Mouse (Mus musculus) frontal cortex, adult 2 months (tissue): ENCODE data around the gene Fam189a2. TPM values are rescaled to one million over a fixed set of nuclear protein-coding genes. Genes with fewer than 3 reads are reported as not detected.

ENCODE experiments used
- DNase-seq, 2 experiments: peaks; one replicate each; pipeline ENCODE4 v3.0.0; 2022; ENCODE audit warnings: low spot score in 1 of 2; ENCODE audit errors: extremely low spot score in 1 of 2
- polyA plus RNA-seq: library from polyadenylated mRNA; depleted of rRNA; stranded (reverse); fragments of >200 nt; gene quantifications from 2 replicates; pipeline ENCODE4 v1.2.3, GENCODE M21; 2012

Fam189a2 gene
- polyA plus RNA-seq, 1 experiment = 17.3 TPM

GRCm38 (mm10) chr19:24029616-24030510, 956 bp downstream of the Fam189a2 start:
- no peak for DNase-seq

- no peak for DNase-seq
Measured at GRCm38 (mm10) chr19:24025876-24026275, 4.9 kb downstream of the Fam189a2 start.

GRCm38 (mm10) chr19:24024667-24025066, 6.2 kb downstream of the Fam189a2 start:
- no peak for DNase-seq

GRCm38 (mm10) chr19:24024131-24024530, 6.7 kb downstream of the Fam189a2 start:
- no peak for DNase-seq

- DNase-seq = no peak
Measured at GRCm38 (mm10) chr19:24023351-24023750, 7.5 kb downstream of the Fam189a2 start.

GRCm38 (mm10) chr19:24022771-24023170, 8.0 kb downstream of the Fam189a2 start:
- no peak for DNase-seq

- no peak for DNase-seq
Measured at GRCm38 (mm10) chr19:24022301-24022700, 8.5 kb downstream of the Fam189a2 start.

GRCm38 (mm10) chr19:24020736-24021135, 10.1 kb downstream of the Fam189a2 start:
- no peak for DNase-seq

GRCm38 (mm10) chr19:24019609-24020008, 11.2 kb downstream of the Fam189a2 start:
- no peak for DNase-seq

- no peak for DNase-seq
Measured at GRCm38 (mm10) chr19:24018396-24018795, 12.4 kb downstream of the Fam189a2 start.

GRCm38 (mm10) chr19:24017892-24018291, 12.9 kb downstream of the Fam189a2 start:
- DNase-seq = no peak

GRCm38 (mm10) chr19:24017427-24017826, 13.4 kb downstream of the Fam189a2 start:
- DNase-seq = no peak

- DNase-seq = no peak
Measured at GRCm38 (mm10) chr19:24016706-24017386, 14.0 kb downstream of the Fam189a2 start.

- no peak for DNase-seq
Measured at GRCm38 (mm10) chr19:24013241-24013640, 17.6 kb downstream of the Fam189a2 start.

GRCm38 (mm10) chr19:24012479-24012878, 18.3 kb downstream of the Fam189a2 start:
- no peak for DNase-seq

GRCm38 (mm10) chr19:24007638-24008360, 23.0 kb downstream of the Fam189a2 start:
- no peak for DNase-seq

GRCm38 (mm10) chr19:24007002-24007637, 23.7 kb downstream of the Fam189a2 start:
- peak in 1 of 2 experiments; percentile 20 for DNase-seq

GRCm38 (mm10) chr19:23995766-23996399, 34.9 kb downstream of the Fam189a2 start:
- DNase-seq = no peak

GRCm38 (mm10) chr19:23988166-23988565, 42.7 kb downstream of the Fam189a2 start:
- DNase-seq = no peak

- no peak for DNase-seq
Measured at GRCm38 (mm10) chr19:23987291-23987690, 43.5 kb downstream of the Fam189a2 start.
